Mouse (Mus musculus) hindbrain, embryonic 10.5 days (tissue): ENCODE measurements around the gene Snapc1. TPM values are rescaled to one million over a fixed set of nuclear protein-coding genes. Genes with fewer than 3 reads are reported as not detected.
A peak's percentile ranks its signal among the peaks of the same experiment; 100 is the strongest.

Source experiments
- DNase-seq: peaks from one replicate; pipeline ENCODE4 v3.0.0-alpha.2; 2017; ENCODE audit warnings: low spot score
- H3K27ac ChIP-seq: fragments of 300-500 bp; sonication (generic); 2 replicates; pipeline ENCODE4 v1.5.1; 2016; ENCODE audit warnings: mild to moderate bottlenecking, moderate library complexity
- H3K27me3 ChIP-seq: fragments of 300-500 bp; sonication (generic); 2 replicates; pipeline ENCODE4 v1.6.1; 2016; ENCODE audit warnings: mild to moderate bottlenecking; ENCODE audit not compliant: poor library complexity, insufficient read depth, severe bottlenecking
- H3K36me3 ChIP-seq: fragments of 300-500 bp; sonication (generic); 2 replicates; pipeline ENCODE4 v1.6.1; 2016; ENCODE audit warnings: mild to moderate bottlenecking, moderate library complexity
- H3K4me1 ChIP-seq: fragments of 300-500 bp; sonication (generic); replicated peaks from 2 replicates; pipeline ENCODE4 v1.6.1; 2016; ENCODE audit warnings: mild to moderate bottlenecking
- H3K4me3 ChIP-seq: fragments of 300-500 bp; sonication (generic); 2 replicates; pipeline ENCODE4 v1.5.1; 2016; ENCODE audit warnings: mild to moderate bottlenecking, moderate library complexity
- H3K9me3 ChIP-seq: fragments of 300-500 bp; sonication (generic); 2 replicates; pipeline ENCODE4 v1.6.1; 2016; ENCODE audit warnings: mild to moderate bottlenecking, moderate library complexity
- WGBS: fragments of 180-500 bp; shearing (Covaris S2); methylation state at CpG from one replicate; pipeline ENCODE4 v1.1.7; 2016; 5-methylcytosine and 5-hydroxymethylcytosine counted together
- polyA plus RNA-seq: library from polyadenylated mRNA; unstranded; fragments of >200 nt; fragmentation: Nextera tagmentation; extraction: Ambion mirVana; gene quantifications from 2 replicates; pipeline ENCODE4 v1.2.1, GENCODE M21; 2016

Gene Snapc1
- 19.7 and 20.8 TPM in 2 replicates for polyA plus RNA-seq

DNA sequence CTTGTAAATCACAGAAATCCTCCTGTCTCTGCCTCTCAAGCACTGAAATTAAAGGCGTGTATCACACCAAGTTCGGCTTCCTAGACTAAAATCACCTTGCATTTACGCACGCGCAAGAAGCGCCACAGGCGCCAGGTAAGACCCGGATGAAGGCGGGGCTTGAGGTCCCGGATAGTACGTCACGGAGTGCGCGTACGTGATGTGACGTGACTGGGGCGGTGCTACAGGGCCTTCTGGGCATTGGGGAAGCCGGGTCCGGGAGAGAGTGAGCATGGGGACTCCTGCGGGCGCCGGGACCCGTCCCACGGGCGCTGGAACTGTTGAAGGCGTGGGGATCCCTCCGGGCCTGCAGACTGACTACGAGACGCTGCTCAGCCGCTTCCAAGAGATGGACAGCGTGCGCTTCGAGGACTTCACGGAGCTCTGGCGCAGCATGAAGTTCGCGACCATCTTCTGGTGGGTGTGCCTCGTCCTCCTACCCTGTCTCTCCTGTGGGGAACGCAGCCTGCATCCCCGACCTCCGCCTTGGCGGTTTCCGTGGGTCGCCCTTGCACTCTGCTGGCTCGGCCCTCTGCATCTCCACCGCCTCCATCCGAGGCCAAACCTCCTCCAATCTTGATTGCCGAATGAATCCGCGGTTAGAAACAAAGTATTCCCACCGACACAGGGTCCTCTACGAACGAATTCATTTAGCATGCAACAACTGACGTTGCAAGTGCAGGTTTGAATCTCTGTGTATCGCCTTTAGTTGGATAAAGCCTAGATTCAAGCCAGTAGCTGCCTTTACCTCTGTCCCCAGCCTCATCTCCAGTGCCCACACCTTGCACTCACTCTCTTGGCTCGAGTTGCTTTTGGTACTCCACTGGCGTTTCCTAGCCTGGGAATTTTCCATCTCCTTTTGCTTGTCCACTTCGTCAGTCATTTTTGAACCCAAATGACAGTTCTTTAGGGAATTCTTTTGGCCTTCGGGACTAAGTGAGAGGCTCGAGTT lies at the start of gene Snapc1:
Gene Snapc1 (plus strand): TSS at position 191 of the 991 bp plus-strand sequence.
- WGBS, result 2% methylated on average over 60 of the region's 60 CpGs
- DNase-seq, result peak; percentile 97
- H3K27ac ChIP-seq, result peak within 1 kb of the TSS; percentile 90
- peaks cover 24% of the 10 kb centered on the region for H3K36me3 ChIP-seq
- peaks cover 11% of the 10 kb centered on the region for H3K4me1 ChIP-seq
- H3K4me3 ChIP-seq, result peak within 1 kb of the TSS; percentile 76
- no peaks in the 10 kb centered on the region for H3K9me3 ChIP-seq
- H3K27me3 ChIP-seq, result no peaks in the 10 kb centered on the region

DNA sequence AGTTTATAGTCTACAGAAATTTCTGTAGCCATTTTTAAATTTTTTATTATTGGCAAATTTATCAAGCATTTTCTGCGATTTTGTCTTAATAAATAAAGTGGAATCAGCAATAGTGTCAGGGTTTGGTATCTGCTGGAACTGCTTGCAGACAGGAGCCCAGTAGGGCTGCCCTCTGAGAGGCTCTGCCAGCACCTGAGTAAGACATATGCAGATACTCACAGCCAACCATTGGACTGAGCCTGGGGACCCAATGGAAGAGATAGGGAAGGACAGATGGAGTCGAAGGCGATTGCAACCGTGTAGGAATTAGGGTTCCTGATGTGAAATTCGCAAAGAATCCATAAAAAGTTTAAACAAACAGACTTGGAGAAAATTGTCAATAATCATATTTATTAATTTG lies 45.8 kb upstream of the Snapc1 start:
- DNase-seq, result no peak
- Histone ChIP-seq H3K27me3 (no peaks in the 10 kb centered on the region), H3K27ac (no peak overlapping the region), H3K36me3 (no peaks in the 10 kb centered on the region), H3K9me3 (no peaks in the 10 kb centered on the region), H3K4me3 (no peak overlapping the region), H3K4me1 (no peaks in the 10 kb centered on the region)
- 94% methylated on average over 5 of the region's 5 CpGs for WGBS

DNA sequence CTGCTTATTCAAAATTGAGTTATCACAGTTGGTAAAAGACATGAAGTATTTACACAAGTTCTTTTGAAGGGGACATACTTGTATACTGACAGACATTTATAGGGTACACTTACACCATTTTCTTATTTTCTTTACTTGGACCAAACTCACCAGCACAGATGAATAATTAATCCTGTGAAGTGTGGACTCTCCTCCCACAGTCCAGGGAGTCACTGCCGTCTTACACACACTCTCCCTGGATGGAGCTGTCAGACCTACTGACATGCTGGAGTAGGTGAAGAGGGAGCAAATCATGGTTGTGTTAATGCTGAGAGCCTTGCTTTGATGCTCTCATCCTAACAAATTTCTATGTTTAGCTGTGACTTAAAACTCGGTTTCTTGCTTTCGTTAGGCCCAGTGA lies 34.0 kb upstream of the Snapc1 start:
- H3K9me3 ChIP-seq, result no peaks in the 10 kb centered on the region
- peaks cover 87% of the 10 kb centered on the region for H3K36me3 ChIP-seq
- 90% methylated on average over 3 of the region's 3 CpGs for WGBS
- no peaks in the 10 kb centered on the region for H3K27me3 ChIP-seq
- no peak overlapping the region for H3K4me3 ChIP-seq
- DNase-seq, result no peak
- no peaks in the 10 kb centered on the region for H3K4me1 ChIP-seq
- no peak overlapping the region for H3K27ac ChIP-seq

DNA sequence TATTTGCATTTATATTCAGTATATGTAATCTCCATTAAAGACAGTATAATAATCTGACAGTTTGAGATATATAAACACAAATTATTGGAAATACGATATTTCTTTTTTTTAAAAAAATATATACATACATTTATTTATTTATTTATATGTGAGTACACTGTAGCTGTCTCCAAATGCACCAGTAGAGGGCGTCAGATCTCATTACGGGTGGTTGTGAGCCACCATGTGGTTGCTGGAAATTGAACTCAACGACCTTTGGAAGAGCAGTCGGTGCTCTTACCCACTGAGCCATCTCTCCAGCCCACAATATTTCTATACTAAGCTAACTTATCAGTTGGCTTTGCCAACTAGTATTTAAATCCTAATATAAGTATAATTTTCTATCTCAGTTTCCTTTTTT lies 33.0 kb upstream of the Snapc1 start:
- Histone ChIP-seq H3K27me3 (no peaks in the 10 kb centered on the region), H3K4me3 (no peak overlapping the region), H3K36me3 (peaks cover 97% of the 10 kb centered on the region), H3K27ac (no peak overlapping the region), H3K4me1 (no peaks in the 10 kb centered on the region), H3K9me3 (no peaks in the 10 kb centered on the region)
- 60% methylated on average over 5 of the region's 5 CpGs for WGBS
- DNase-seq, result no peak

DNA sequence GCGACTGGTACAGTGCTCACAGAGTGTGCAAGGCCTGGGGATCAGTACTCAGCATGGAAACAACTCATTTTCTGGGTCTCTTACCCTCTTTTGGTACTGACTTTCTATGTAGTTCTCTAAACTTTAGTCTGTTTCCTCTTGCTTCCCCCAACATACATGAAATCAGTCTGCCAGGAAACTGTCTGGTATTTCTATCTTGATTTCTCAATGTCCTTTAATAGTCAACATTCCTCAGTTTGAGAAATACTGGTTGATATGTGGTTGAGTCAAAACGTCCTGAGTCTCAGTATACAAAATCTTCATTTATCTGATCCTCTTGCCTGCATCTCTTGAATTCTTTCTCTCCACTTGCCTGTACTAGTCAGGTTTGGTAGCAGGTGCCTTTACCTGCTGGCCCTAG lies 29.8 kb upstream of the Snapc1 start:
- Histone ChIP-seq H3K9me3 (no peaks in the 10 kb centered on the region), H3K27ac (no peak overlapping the region), H3K4me1 (no peaks in the 10 kb centered on the region), H3K36me3 (peaks cover 100% of the 10 kb centered on the region), H3K4me3 (no peak overlapping the region), H3K27me3 (no peaks in the 10 kb centered on the region)
- 90% methylated on average over 2 of the region's 2 CpGs for WGBS
- no peak for DNase-seq

DNA sequence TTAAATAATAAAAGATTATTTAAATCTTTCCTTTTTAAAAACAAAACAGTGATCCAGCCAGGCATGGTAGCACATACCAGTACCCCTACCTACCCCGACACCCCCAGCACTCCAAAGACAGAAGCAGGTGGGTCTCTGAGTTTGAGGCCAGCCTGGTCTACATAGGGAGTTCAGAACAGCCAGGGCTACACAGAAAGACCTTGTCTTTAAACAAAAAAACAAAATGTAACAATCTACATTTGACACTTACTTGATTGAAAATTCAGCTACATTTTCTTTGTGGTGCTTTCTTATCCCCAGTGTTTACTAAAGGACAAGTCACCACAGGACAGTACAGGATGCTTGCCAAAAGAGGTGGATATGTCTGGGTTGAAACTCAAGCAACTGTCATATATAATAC lies 26.9 kb upstream of the Snapc1 start, which contains the start of gene Gm49321:
Gene Gm49321 (plus strand): TSS at position 301 of the 400 bp plus-strand sequence.
- Histone ChIP-seq H3K36me3 (peaks cover 100% of the 10 kb centered on the region), H3K4me1 (no peaks in the 10 kb centered on the region), H3K9me3 (no peaks in the 10 kb centered on the region), H3K27me3 (no peaks in the 10 kb centered on the region), H3K4me3 (no peak within 1 kb of the TSS), H3K27ac (no peak within 1 kb of the TSS)
- no peak for DNase-seq
- WGBS, result 96% methylated on average over 1 of the region's 1 CpGs

DNA sequence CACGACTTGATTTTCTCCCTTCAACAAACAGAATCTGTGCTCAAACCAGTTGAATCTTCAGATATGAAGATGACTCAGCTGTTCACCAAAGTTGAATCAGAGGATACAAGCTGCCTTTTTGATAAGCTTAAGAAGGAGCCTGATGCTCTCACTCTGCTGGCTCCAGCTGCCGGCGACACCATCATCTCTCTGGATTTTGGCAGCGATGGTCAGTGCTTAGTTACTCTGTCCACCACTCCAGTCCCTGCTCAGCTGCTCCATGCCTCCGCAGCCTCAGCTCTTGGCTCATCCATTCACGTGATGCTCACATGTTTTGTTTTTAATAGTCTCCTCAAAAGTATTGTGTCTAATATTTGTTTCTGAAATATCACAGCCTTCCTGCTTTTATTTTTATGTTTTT lies 24.7 kb upstream of the Snapc1 start:
- Histone ChIP-seq H3K27me3 (no peaks in the 10 kb centered on the region), H3K4me1 (no peaks in the 10 kb centered on the region), H3K9me3 (no peaks in the 10 kb centered on the region), H3K4me3 (no peak overlapping the region), H3K27ac (no peak overlapping the region), H3K36me3 (peaks cover 100% of the 10 kb centered on the region)
- no peak for DNase-seq
- 95% methylated on average over 6 of the region's 6 CpGs for WGBS

DNA sequence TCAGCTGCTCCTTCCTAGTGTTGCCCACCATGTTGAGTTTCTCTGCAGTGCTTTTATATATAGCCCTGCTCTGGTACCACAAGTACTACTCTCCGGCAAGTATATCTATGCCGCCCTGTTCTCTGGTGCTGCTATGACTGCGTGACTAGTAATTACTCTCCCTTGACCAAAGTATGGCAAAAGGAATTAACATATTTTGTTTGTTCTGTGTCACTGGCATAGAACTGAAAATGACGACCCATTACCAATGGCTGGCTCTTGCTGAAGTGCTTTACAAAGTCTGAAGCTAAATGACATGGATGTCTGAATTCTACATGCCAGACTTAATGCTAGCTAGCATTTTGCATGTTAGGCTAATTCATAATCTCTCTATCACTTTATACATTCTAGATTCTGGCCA lies 15.9 kb upstream of the Snapc1 start:
- peaks cover 39% of the 10 kb centered on the region for H3K36me3 ChIP-seq
- H3K4me3 ChIP-seq, result no peak overlapping the region
- H3K4me1 ChIP-seq, result peaks cover 14% of the 10 kb centered on the region
- 95% methylated on average over 4 of the region's 4 CpGs for WGBS
- 0 out of 2 replicates have a peak, but pooled peaks cover 4% of the 10 kb centered on the region for H3K27me3 ChIP-seq
- no peak for DNase-seq
- H3K9me3 ChIP-seq, result no peaks in the 10 kb centered on the region
- no peak overlapping the region for H3K27ac ChIP-seq

DNA sequence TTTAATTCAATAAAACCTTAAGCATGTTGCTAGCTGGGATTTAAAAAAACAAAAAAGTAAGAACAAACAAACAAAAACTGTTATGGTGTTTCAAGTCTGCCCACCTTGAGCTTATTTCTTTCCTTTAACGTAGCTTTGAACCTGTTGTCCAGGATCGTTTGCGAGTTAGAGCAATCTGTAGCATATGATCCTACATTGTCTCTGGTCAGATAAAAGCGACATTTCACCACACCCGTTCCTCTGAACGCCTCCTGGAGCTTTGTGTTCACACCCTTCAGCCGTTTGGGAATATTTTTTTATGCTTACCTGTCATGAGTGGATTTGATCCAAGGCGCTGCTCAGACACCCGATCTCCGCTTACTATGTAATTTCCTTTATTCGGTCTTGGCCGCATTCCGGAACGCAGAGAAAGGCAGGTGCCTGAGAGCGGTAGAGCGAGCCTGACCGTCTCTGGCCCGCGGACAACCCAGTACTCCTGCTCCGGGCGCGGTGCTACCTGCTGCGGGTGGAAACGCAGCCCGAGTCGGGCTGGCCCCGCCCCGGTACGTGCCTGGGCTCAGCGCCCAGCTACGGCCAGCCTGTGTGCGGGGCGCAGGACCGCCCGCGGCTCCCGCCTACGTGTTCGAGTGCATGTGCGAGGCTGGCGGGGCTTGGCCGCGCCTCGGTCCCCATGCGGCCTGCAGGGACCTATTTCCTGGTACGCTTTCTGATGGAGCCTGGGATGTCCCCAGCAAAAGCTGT lies 14.8 kb upstream of the Snapc1 start:
- no peaks in the 10 kb centered on the region for H3K9me3 ChIP-seq
- peaks cover 17% of the 10 kb centered on the region for H3K4me1 ChIP-seq
- H3K27ac ChIP-seq, result peak overlapping the region; percentile 80
- 0 out of 2 replicates have a peak, but pooled peaks cover 4% of the 10 kb centered on the region for H3K27me3 ChIP-seq
- WGBS, result 5% methylated on average over 46 of the region's 46 CpGs
- peak overlapping the region; percentile 53 for H3K4me3 ChIP-seq
- peak; percentile 56 for DNase-seq
- H3K36me3 ChIP-seq, result peaks cover 28% of the 10 kb centered on the region

DNA sequence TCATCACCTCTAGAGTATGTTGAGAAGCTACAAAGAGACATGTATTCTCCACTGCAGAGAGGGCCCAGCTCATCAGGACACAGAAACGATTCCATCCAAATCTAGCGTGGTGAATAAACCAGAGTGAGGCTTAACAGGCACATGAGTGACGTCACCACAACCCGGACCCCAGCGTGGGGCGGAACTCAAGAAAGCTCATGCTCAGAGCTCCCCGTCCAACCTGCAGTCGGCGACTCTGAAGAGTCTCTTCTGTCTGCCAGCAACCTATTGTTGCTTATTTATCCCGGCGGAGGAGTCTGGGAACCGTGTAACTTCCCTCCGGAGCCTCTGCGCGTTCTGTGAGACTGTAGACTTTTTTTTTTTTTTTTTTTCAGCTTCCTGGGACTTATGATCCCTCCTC lies 11.4 kb upstream of the Snapc1 start:
- WGBS, result 10% methylated on average over 15 of the region's 15 CpGs
- H3K27me3 ChIP-seq, result 0 out of 2 replicates have a peak, but pooled peaks cover 4% of the 10 kb centered on the region
- H3K36me3 ChIP-seq, result peaks cover 3% of the 10 kb centered on the region; the same call in 1 of the 2 replicates
- H3K9me3 ChIP-seq, result no peaks in the 10 kb centered on the region
- DNase-seq, result peak; percentile 62
- H3K4me3 ChIP-seq, result peak overlapping the region; percentile 47
- H3K4me1 ChIP-seq, result peaks cover 17% of the 10 kb centered on the region
- H3K27ac ChIP-seq, result peak overlapping the region; percentile 53

DNA sequence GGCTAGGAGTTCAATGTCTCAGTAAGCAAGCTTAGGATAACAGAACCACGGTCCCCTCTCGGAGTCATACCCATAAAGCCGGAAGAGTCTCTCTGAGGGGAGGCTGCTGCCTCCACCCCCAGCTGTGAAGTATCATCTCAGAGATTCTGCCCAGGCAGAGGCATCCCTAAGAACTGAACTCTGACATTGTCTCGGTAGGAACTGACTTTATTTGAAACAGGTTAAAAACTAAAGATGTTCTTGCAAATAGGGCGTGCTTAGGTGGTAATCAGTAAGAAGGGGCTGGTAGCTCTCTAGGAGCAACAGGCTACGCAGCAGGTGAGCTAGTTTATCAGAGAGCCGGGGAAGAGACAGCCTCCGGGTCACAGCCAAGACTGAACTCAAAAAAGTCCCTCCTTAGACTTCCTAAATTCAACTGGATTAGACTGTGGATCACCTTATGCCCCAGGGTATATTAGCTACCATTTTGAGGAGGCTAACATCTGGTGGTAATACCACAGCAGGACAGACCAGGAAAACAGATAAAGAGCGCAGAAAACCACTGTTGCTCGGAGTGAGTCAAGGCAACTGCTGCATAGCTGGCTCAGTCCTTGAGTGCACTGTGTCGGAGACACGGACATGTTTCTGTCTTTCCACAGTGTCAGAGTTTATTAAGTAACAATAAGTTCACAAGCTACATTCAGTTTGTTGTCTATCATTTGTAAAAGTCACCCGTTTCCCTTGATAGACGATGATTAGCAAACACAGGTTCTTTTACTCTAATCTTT lies 10.7 kb upstream of the Snapc1 start:
- Histone ChIP-seq H3K27me3 (0 out of 2 replicates have a peak, but pooled peaks cover 4% of the 10 kb centered on the region), H3K27ac (no peak overlapping the region), H3K4me1 (peaks cover 17% of the 10 kb centered on the region), H3K36me3 (no peaks in the 10 kb centered on the region), H3K9me3 (no peaks in the 10 kb centered on the region), H3K4me3 (peak overlapping the region; percentile 47)
- 48% methylated on average over 14 of the region's 14 CpGs for WGBS
- DNase-seq, result no peak

DNA sequence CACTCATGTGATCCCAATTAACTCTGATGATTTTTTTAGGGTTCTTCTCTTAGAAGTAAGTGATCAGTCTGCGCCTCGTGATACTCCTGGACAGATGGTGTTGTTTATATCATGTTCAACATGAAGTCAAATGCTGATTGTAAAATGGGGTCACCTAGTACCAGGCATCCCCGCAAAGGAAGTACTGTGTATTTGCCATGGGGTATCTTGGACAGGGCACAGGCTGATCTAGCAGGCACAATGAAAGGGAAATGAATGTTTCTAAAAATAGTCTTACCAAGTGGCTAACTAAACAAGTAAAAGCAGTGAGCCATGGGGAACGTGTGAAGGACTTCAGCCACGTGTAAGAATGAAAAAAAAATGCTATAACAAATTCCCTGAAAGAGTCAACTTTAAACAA lies 9.5 kb upstream of the Snapc1 start:
- H3K4me3 ChIP-seq, result no peak overlapping the region
- no peak overlapping the region for H3K27ac ChIP-seq
- no peak for DNase-seq
- 85% methylated on average over 5 of the region's 5 CpGs for WGBS
- no peaks in the 10 kb centered on the region for H3K27me3 ChIP-seq
- H3K9me3 ChIP-seq, result no peaks in the 10 kb centered on the region
- H3K4me1 ChIP-seq, result peaks cover 12% of the 10 kb centered on the region
- no peaks in the 10 kb centered on the region for H3K36me3 ChIP-seq
